Mouse (Mus musculus): ENCODE measurements around the gene Nes.

DNA sequence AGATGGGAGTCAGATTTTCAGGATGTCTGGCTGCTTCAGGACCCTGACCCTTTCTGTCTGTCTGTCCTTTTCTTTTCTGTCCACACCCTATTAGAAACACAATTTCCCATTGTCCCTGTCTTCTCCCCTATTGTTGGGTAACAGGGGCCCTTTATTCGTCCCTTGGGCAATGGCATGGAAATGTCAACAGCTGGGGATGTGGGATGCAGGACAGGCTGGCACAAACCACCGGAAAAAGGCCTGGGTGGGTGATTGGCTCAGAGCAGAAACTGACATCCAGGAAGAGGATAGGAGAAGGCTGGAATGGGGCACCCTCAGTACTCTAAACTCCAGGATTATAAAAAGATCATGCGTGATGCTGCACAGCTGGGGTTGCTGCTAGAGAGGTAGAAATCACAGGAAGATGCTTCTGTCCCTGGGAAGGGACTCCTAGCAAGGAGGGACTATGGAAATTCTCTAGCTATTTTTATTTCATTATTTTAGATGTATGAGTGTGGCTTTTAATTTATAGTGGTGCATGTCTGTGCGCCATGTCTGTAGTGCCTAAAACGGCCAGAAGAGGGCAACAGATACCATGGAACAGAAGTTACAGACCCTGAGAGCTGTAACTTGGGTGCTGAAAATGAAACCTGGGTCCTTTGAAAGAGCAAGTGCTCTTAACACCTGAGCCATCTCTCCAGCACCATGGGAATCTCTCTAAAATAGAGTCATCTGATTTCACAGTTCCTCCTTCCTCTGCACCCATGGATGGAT, 56.7 kb downstream of the Nes start, which contains the start of gene Hapln2:
- TF ChIP-seq CTCF (IDR thresholded peaks at IDR 0.05; ENCODE audit: borderline replicate concordance, extremely low read depth, insufficient read depth, insufficient read length) (peak; percentile 38; the same call in 1 of the 2 replicates), POLR2A (IDR thresholded peaks at IDR 0.05; ENCODE audit: borderline replicate concordance, extremely low read depth, insufficient read depth, insufficient read length, poor library complexity, severe bottlenecking) (no peak)

All from brain, embryonic 14.5 days (tissue).